Mouse (Mus musculus) MN1 (cell line): ENCODE results near the gene Gm8906.
"Not testable (repeated sequence)": the region's sequence is repeated elsewhere in the genome, so short reads cannot be mapped to it uniquely, and the experiment has no call there.

Experiments used
- DNase-seq: peaks from one replicate; pipeline ENCODE4 v3.0.0-alpha.2; 2016; ENCODE audit warnings: low spot score

Gm8906 gene

GRCm38 (mm10) chr5:11502385-11502784 lies at the start of gene Gm8906:
TSS of gene Gm8906 (plus strand) at chr5:11502685.
- not testable (repeated sequence) for DNase-seq
